Mouse (Mus musculus) cerebellum, postnatal 4 days (tissue): ENCODE data around the gene Becn1.

Source experiments
- DNase-seq, 2 experiments: peaks; one replicate each; pipeline ENCODE4 v3.0.0; 2022; ENCODE audit warnings: low spot score in 2 of 2, mixed read lengths in 1 of 2

Gene Becn1

DNA sequence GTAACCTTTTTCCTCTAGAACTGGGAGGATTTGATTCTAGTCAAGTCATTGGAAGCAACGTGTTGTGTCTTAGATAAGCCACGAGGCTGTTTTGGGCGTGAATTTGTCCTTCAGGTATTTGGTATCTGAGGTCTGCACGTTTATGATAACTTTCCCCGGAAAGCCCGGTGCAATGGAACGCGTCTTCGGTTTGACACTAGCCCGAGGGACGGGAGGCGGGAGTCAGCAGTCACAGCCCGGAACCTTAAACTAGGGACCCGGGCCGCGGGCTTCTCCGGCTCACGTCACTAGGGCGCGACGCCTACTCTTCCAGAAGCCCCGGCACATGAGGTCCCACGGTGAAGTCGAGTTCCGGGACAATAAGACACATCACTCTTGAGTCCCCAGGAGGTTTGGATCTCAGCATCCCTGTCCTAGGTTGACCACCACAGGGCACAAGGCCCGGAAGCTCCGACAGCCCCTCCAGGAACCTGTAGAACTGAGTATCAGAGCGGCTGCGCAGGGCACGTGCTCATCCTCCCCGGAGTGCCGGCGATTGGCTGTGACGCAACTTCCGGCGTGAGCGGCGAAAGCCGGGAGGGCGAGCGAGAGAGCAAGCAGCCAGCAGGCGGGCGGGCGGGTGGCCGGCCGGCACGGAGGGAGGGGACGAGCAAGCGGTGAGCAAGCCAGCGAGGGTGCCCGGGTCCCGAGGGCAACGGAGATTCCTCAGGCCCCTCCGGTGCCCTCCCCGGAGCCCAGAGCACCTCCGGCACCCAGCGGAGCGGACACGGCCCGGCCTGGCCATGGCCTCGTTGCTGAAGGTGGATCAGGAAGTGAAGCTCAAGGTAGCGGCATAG lies 13.8 kb upstream of the Becn1 start, which contains the start of gene Psme3:
Gene Psme3, plus strand, starts transcription at position 549 of the 836 bp plus-strand sequence.
- peak; percentile 73 to 90 for DNase-seq

DNA sequence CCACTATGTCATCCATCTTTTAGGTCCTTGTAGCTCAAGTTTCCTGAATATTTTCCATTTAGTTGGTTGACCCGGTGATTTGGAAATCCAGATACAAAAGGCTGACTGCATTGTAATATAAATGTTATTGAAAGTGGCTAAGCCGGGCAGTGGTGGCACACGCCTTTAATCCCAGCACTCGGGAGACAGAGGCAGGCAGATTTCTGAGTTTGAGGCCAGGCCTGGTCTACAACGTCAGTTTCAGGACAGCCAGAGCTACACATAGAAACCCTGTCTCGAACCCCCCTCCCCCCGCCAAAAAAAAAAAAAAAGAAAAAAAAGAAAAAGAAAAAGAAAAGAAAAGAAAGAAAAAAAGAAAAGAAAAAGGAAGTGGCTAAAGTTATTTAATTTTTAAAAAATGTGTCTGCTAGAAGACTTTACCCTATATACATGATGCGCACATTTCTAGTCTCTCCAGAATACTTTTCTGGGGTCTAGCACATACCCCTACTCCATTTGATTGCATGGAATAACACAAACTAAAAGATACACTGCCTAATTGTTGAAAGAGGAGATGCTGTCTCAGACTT lies 13.1 kb upstream of the Becn1 start:
- DNase-seq = no peak

DNA sequence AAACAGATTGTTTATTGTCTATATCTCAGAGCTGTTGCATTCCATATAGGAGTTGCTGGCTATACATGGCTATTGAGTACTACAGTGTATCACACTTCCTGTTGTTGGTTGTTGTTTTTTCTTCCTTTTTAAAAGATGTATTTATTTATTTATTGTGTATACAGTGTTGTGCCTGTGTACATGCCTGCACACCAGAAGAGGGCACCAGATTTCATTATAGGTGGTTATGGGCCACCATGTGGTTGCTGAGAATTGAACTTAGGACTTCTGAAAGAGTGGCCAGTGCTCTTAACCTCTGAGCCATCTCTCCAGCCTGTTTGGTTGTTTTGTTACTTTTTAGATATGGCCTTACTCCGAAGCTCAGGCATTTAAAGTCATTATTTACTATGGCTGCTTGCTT lies 12.5 kb upstream of the Becn1 start:
- DNase-seq = no peak

DNA sequence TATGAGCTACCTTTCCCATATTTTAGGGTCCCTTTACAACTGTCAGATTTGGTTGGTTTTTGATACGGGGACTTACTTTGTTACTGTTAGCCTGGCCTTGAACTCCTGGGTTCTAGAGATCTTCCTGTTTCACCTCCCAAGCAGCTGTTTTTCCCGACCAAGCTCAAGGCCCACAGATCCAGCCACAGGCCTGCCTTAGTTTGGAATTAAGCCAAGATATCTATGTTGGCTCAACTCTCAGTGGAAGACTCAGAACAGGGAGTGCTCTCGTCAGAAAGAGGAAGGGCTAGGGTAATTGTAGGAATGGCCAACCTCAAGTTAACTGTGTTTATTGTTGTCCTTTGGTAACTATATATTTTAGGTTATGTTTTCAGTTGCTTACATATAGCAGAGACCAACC lies 10.1 kb upstream of the Becn1 start:
- DNase-seq = no peak

- DNase-seq = no peak
These were observed 9.0 kb upstream of the Becn1 start for GRCm38 (mm10) chr11:101311083-101311482.

GRCm38 (mm10) chr11:101307744-101308143 lies 5.7 kb upstream of the Becn1 start:
- DNase-seq = no peak

- no peak for DNase-seq
These were observed 635 bp downstream of the Becn1 start for GRCm38 (mm10) chr11:101301299-101302003.

- DNase-seq = no peak
These were observed 1.2 kb downstream of the Becn1 start for GRCm38 (mm10) chr11:101300881-101301280.

- DNase-seq = no peak
These were observed 6.9 kb downstream of the Becn1 start for GRCm38 (mm10) chr11:101295191-101295590.

- DNase-seq = no peak
These were observed 10.9 kb downstream of the Becn1 start for GRCm38 (mm10) chr11:101291231-101291630.

DNA sequence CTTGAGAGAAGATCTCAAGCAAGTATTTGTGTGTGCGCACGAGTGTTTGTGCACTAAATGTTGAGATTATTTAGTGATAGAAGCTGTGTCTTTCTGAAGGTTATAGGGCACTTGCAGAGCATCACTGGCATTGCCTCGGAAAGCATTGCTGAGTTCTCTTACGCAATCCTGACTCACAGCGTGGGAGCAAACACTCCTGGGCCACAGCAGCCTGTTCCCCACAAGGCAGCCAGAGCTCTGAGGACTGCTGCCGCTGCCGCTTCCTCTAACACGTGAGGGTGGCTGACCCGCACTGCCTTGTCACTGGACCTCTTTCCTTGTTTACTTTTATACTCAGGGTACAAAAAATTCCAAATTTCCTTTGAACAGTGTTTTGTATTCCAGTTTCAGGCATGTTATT lies 14.8 kb downstream of the Becn1 start:
- DNase-seq = no peak

DNA sequence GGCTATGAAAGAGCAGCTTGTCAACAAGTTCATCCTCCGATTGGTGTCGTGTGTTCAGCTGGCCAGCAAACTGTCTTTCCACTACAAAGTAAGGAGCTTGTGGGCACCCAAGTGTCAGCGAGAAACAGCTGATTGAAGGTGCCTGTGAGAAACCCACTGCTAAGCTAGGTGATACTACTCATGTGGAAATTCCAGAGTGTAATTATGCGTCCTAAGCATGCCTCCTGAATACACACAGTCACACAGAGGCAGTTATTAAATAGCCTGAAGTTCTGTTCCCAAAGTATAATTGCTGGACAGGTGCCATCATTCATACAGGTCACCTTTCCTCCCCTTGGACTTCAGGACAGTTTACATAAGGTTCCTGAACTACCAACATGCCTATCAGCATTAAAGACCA lies 18.3 kb downstream of the Becn1 start:
- no peak for DNase-seq

- no peak for DNase-seq
These were observed 19.2 kb downstream of the Becn1 start for GRCm38 (mm10) chr11:101282896-101283295.

- DNase-seq = no peak
These were observed 21.2 kb downstream of the Becn1 start for GRCm38 (mm10) chr11:101280837-101281236.

DNA sequence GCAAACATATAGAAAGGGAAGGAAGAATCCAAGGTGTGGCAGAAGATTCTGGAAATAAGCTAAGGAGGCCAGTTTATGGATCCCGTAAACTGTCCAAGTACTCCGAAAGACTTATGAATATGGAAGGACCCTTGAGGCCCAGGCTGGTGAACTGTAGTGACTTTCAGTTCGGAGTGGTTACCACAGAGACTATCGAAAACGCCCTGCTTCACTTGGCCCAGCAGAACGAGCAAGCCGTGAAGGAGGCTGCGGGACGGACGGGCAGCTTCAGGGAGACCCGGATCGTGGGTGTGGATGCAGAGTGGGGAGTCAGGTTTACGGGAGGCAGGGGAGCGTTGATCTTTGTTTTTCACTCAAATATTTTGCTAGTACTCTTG lies 22.9 kb downstream of the Becn1 start:
- DNase-seq = no peak

DNA sequence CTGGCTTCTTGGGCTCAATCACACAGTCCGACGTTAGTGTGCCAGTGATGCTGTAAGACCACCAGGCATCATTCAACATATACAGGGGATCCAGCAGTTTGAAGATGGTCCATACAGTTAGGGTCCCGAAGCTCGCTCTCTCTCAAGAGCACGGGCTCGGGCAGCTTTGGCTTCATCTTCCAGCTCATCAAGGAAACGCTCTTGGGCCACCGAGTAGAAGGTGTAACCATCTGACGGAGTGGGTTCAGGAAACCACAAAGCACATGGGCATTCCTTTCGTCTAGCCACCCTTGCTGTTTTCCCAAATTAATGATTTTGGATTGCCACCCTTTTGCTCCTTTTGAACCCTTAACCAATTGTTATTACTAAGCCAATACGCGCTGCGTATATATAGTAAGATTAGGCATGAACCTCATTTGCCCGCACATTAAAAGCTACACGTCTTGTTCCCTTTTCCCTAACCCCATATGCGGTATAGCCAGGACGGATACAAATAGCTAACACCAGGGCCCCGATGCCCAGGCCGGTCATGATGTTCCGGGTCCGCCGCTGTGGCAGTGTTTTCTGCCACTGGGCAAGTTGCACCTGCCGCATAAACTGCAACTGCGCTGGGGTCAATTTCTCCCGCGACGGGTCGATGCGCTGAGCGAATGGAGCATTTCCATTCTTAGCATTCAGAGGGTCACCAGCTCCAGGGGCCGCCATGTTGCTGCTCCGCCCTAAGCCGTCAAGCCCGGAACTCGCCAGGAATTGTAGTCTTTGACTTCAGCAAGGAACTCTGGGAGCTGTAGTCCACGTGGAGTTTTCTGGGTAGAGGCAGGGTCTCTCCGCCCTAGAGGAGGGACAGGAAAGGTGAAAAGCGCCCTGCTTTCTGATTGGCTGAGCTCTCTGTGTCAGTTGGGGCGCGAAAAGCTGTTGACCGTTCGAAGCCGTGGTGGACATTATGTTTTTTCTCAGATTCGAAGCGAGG lies 23.6 kb downstream of the Becn1 start, which contains the start of the genes Cntd1 and Coa3:
Gene Cntd1, plus strand, starts transcription at position 790 of the 970 bp plus-strand sequence.
Gene Coa3, minus strand, starts transcription at position 892 of the 970 bp plus-strand sequence.
- DNase-seq = peak; percentile 55 to 79

DNA sequence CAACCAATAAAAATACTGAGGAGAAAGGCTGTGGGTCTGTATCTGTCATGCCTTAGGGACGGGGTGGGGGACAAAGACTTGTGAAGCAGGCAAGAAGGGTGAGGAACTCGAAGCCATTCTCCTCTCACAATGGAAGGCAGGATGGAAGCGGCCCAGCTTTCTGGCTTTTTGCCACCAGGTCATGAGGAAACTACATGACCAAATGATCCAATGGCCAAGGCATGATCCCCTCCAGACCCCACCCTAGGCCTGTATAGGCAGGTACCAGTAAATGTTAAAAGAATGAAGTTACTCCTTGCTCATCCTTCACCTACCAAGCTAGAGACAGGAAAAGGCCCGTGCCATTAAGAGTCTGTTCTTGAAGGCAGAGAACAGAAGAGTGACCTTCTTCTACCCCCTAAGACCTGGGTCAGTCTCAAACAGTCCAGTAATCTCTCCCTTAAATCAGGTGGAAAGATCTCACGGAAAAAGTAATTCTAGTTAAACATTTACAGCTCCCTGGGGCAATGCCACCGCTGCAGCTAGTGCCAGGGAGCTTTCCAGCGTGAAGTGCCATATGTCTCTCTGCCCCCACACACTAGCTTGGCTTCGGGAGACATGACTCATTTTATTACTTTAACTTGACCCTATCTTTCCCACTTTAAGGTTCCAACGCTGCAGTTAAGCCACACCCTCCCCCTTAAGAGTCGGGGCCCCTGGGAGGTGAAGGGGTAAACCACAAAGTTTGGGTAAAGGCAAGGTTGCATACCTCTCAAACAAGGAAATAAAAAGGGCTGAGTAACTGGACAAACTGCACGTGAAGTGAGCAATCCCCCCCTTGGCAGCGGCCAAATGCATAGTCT lies 24.5 kb downstream of the Becn1 start:
- DNase-seq = no peak

DNA sequence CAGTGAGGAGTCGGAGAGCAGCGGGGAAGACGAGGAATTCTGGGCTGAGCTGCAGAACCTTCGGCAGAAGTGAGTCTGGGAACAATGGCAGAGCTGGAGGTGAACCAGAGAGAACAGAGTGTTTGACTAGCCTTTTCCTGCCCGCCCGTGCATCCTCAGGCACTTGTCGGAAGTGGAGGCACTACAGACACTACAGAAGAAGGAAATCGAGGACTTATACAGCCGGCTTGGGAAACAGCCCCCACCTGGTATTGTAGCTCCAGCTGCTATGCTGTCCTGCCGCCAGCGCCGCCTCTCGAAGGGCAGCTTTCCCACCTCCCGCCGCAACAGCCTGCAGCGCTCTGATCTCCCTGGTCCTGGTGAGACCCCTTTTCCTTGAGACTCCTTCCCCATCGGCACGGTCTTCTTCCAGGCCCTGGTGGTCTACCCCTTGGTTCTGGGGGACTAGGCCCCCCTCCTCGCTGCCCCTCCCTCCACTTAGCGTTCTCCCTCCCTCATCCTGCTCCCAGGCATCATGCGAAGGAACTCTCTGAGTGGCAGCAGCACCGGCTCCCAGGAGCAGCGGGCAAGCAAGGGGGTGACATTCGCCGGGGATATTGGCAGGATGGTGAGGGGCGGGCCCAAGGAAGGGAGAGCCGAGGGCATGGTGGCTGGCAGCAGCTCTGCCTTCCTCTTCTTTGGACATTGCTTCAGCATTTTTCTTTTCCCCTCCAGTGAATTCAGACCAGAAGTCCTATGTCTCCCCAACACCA lies 25.6 kb downstream of the Becn1 start:
- DNase-seq = no peak

GRCm38 (mm10) chr11:101275309-101275708 lies 26.8 kb downstream of the Becn1 start:
- no peak for DNase-seq

DNA sequence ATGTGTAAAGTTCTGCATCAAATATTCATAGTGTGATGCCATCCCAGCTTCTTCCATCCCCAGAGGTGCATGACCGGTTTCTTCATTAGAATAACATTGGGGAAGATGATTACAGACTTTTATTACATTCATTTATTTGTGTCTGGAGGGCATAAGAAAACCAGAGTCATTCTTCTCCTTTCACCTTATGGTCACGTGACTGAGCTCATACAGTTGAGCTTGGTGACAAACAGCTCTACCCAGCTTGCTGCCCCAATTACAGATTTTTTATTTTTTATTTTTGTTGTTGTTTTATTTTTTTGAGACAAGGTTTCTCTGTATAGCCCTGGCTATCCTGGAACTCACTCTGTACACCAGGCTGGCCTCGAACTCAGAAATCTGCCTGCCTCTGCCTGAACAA lies 29.6 kb downstream of the Becn1 start:
- DNase-seq = no peak
